Mouse (Mus musculus): ENCODE measurements around the gene Btbd16. TPM values are rescaled to one million over a fixed set of nuclear protein-coding genes. Genes with fewer than 3 reads are reported as not detected.

Btbd16 gene
- total RNA-seq, 2 experiments from 2014 or later, result 0.25 to 0.29 TPM

- no peak for ATAC-seq (ENCODE audit: poor library complexity, severe bottlenecking)
Observed at GRCm38 (mm10) chr7:130810238-130810637, 36.4 kb downstream of the Btbd16 start.

DNA sequence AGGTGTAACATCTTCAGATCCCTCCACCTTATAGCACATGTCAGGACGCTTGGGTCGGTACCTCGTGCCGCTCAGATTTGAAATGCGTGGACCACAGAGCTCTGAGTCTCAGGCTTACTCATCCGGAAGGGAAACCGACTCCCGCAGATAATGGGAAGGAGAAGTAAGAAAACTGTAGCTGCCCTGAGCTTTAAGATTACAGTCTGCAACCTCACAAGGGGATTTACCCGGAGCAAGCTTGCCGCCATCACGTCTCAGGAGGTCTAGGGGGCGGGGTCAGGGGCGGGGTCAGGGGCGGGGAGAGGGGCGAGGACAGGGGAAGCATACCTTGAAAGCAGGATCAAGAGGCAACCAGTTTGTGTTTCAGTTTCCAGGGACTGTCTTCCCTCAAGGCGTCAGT, 38.5 kb downstream of the Btbd16 start:
- peak; percentile 60 for ATAC-seq (ENCODE audit: poor library complexity, severe bottlenecking)

DNA sequence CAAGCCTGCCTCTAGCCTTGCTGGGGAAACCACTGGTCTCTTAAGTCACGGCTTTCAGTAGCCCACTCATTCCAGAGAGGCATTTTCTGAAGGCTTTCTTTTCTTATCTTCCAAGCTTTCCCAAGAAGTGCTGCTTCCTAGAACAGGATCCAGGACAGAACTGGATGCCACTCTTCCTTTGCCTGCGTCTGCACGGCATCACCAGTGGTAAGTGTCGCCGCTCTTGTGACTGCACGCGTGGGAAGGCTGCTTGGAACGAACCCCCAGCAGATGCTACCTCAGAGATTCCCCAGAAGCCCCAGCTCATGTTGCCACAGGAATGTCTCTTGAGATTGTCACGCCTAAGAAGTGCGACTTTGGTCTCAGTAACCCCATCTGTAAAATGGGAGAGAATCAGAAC, 41.7 kb downstream of the Btbd16 start:
- ATAC-seq (ENCODE audit: poor library complexity, severe bottlenecking), result no peak

DNA sequence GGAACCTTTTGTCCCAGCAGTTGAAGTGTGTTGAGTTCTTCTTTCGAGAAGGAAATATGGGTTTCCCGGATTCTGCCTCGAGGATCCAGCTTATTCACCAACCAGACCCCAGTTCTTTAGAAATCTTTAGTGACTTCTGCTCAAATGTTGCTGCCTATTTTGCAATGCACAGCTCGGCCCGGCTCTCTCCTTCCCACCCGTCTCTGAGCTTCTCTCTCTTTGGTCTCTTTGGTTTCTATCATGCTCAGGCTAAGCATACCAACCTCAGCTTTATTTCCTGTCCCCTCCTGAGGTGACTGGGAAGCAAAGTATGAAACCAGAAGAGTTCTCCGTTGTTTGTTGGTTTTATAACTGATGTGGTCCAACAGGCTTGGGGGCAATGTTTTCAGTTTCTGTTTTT, 42.4 kb downstream of the Btbd16 start:
- peak; percentile 56 for ATAC-seq (ENCODE audit: poor library complexity, severe bottlenecking)

- ATAC-seq (ENCODE audit: poor library complexity, severe bottlenecking), result peak; percentile 36
Observed at GRCm38 (mm10) chr7:130818813-130819212, 44.9 kb downstream of the Btbd16 start.

DNA sequence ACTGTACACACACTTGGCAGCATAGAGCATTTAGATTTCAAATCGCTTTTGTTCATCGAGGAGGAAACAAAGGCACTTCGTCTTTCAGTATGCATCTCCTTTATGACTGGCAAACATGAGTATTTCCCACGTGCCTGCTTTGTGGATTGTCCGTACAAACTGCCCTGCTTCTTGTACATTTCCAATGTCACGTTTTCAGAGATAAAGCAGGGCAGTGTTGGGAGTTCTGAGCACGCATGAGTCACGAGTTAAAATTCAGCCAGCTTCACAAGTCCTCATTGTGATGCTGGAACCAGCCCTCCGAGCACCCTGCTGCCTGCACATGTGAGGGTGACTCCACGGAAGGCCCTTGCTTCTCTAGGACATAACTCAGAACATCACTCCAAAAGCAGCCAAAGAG, 45.8 kb downstream of the Btbd16 start:
- no peak for ATAC-seq (ENCODE audit: poor library complexity, severe bottlenecking)

GRCm38 (mm10) chr7:130823992-130824391, 50.1 kb downstream of the Btbd16 start:
- ATAC-seq (ENCODE audit: poor library complexity, severe bottlenecking), result no peak

- ATAC-seq (ENCODE audit: poor library complexity, severe bottlenecking), result no peak
Observed at GRCm38 (mm10) chr7:130826343-130826742, 52.5 kb downstream of the Btbd16 start.

DNA sequence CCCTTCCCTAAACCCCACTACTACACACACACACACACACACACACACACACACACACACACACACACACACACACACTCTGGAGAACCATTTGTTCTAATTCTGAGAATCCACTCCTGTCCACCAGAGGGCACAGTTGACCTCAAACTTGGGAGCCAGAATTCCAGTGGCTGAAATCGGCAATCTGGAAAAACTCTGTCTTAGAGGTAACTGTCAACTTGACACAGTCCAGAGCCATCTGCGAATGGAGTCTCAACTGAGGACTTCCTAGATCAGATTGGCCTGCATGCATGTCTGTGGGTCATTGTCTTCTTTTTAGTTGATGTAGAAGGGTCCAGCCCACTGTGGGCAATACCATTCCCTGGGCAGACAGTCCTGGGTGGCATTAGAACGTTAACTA, 53.6 kb downstream of the Btbd16 start:
- peak; percentile 42; the same call in 1 of the 2 replicates for ATAC-seq (ENCODE audit: poor library complexity, severe bottlenecking)

GRCm38 (mm10) chr7:130827844-130828403, 54.1 kb downstream of the Btbd16 start:
- ATAC-seq (ENCODE audit: poor library complexity, severe bottlenecking), result peak; percentile 40

GRCm38 (mm10) chr7:130828475-130828874, 54.6 kb downstream of the Btbd16 start:
- peak; percentile 50 for ATAC-seq (ENCODE audit: poor library complexity, severe bottlenecking)

DNA sequence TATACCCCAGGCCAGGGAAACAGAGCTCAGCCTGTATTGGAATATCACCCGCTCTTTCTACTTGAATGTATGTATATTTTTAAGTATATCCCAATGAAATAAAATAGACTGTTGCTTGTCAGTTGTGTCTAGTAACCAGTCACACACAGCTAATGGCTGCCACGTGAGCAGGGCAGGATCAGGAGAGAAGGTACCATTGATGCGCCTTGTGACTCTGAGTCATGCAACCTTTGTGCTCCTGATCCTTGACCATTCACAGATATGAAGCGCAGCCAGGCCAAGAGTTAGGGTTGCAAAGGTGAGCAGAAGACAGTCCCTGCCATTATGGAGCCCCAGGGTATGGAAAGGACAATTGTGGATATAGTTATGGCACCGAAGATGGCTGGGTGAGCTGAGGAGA, 57.7 kb downstream of the Btbd16 start:
- no peak for ATAC-seq (ENCODE audit: poor library complexity, severe bottlenecking)

GRCm38 (mm10) chr7:130834299-130834698, 60.4 kb downstream of the Btbd16 start:
- peak; percentile 95 for ATAC-seq (ENCODE audit: poor library complexity, severe bottlenecking)

DNA sequence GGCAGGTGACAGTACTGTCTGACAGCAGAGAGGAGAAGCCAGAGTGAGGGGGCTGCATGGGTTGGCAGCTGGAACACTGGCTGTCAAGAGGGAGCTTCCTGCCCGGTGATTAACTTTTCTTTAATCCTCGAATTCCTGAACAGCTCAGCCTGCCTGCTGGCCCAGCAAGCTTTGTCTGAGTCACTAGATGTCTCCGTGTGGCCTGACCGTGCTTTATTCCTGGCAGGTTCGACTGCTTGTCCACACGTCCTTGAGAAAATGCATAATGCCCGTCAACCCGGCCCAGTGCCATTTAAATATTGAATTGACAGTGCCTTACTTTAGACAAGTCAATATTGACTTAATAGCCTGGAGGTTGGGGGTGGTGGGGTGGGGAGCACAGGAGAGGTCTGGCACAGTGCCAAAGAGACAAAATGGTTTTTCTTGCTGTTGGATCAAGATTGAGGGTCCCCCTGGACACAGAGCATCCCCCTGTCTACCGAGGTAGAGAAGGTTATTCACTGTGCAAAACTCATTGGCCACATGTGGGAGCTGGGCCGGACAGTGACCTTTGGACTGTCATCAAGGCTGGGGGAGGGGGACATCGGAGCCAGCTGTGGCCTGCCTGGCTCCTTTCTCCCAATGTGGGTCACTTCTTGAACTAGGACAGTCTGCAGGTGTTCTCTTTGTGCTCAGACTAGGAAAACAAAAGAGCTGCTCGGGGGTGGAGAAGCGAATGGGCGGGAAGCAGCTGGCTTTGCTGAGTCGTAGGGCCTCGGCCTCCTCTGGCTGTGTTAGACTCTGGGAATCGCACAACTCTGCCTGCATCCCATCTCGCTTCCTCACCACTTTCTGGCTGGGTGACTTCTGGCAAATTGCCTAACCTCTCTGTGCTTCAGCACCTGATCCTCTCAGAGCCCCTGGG, 61.3 kb downstream of the Btbd16 start:
- ATAC-seq (ENCODE audit: poor library complexity, severe bottlenecking), result no peak

DNA sequence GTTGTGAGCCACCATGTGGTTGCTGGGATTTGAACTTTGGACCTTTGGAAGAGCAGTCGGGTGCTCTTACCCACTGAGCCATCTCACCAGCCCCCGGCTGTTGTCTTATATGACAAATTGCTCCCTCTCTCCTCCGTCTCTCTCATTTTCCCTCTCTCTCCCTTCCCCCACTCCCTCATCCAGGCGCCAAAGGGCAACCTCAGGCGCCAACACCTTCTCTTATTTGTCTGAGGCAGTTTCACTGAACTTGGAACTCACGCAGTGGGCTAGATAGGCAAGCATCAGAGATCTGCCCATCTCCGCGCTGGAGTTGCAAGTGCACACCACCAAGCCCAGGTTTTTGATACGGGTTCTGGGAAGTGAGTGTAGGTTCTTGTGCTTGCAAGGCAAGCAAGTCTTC, 62.2 kb downstream of the Btbd16 start:
- ATAC-seq (ENCODE audit: poor library complexity, severe bottlenecking), result no peak

DNA sequence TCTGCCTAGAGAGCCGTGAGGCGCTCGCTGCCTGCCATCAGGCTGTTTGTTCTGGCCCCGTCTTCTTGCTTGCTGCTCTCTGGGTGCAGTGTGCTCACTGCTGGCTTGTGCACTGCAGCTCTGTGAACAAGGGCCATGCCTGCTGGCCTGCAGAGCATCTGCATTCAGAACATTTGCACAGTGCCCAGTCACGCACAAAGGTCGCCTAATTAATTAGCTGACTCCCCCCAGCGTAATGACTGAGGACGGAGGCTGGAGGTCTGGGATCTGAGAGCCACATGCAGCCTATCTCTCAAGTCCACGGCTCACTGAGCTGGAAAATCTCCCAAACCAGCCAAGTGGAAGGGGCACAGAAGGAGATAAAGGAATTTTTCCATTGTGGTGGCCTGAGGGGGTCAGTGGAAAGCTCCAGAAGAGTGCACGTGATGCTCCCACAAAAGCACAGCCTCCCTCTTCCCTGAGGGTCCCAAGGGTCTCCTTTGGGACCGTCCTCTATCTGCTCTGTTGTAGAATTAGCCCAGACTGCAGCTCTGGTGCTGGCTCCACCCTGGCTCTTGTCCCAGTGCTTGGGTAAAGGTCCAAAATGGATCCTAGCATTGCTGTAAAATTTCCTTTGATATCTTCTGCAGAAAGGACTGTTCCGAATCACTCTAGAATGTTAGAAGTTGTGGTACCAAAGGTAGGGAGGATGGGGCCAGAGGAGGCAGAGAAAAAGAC, 64.2 kb downstream of the Btbd16 start:
- ATAC-seq (ENCODE audit: poor library complexity, severe bottlenecking), result no peak

DNA sequence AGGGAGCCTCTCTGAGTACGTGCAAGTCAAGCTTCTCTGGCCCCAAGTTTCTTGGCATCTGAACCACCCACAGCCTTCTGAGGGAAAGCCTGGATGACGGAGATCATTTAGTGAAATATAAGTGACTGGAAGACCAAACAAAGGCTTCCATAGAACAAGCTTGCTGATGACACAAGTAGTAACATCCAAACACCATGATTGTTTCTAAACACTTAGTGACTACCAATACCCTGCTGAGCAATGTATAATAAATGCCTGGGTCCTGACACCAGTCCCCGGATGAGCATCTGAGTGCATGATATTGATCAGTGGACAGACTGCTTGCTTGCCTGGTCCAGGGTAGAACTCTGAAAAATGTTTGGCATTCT, 64.8 kb downstream of the Btbd16 start:
- ATAC-seq (ENCODE audit: poor library complexity, severe bottlenecking), result no peak

- ATAC-seq (ENCODE audit: poor library complexity, severe bottlenecking), result peak; percentile 84
Observed at GRCm38 (mm10) chr7:130839380-130840100, 65.7 kb downstream of the Btbd16 start.

DNA sequence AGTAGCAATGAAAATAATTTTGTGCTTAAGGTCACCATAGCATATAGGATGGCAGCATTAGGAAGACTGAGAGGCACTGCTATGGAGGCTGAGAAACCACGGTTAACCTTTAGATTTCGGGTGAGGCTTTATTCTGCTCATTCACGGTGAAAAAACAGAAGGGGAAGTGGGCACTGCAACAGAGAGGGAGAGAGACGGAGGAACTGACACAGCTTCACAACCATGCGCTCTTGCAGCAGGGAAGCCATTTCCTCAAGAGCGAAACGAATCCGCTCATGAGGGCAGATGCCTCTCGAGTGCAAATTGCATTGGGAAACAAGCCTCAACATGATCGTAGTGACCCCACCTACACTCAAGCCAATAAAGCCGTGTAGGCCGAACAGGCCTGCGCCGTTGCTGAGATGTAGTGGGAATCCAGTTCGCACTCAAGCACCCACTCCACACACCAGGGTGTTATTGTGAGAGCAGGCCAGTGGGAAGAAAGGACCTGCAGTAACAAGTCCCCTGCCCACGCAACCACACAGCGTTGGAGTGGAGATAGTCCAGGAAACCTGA, 73.4 kb downstream of the Btbd16 start:
- ATAC-seq (ENCODE audit: poor library complexity, severe bottlenecking), result peak; percentile 97

DNA sequence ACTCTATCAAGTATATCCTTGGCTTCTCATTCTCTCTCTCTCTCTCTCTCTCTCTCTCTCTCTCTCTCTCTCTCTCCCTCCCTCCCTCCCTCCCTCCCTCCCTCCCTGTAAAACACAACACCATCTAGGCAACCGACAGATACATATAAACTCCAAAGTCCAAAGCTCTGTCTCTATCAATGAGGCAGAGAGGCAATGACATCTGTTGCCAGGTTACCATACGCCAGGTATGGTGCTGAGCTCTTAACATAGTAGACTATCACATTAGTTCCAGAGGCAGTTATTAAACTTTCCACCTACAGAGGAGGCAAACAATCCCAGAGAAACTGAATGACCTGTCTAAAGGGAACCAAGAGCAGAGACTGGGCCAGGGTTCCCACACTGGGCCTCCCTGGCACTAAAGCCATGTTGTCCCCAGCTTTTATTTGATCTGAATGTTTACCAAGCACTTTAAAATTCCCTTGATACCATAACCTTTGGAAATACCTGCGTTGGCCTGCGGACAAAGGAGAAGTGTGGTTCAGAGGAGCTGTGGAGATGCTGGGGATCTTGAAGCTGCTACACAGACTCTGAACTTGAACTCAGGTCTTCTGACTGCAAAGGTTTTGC, 80.9 kb downstream of the Btbd16 start:
- ATAC-seq (ENCODE audit: poor library complexity, severe bottlenecking), result no peak
